Mouse (Mus musculus) sigmoid colon, adult 10 weeks (tissue): ENCODE measurements around the gene Sdsl. TPM values are rescaled to one million over a fixed set of nuclear protein-coding genes. Genes with fewer than 3 reads are reported as not detected.

Source experiments
- polyA plus RNA-seq: library from polyadenylated mRNA; stranded (reverse); fragments of 350-450 nt; fragmentation: Illumina TruSeq; extraction: RNeasy Lipid Tissue Mini Kit (QIAGEN cat#74804); gene quantifications from one replicate; pipeline ENCODE4 v1.2.3, GENCODE M21; 2014; ENCODE audit warnings: low read depth, low replicate concordance

Gene Sdsl
- polyA plus RNA-seq, result not detected

GRCm38 (mm10) chr5:120472770-120473169 lies at the start of gene Sdsl:
TSS of gene Sdsl (minus strand) at chr5:120472810.

GRCm38 (mm10) chr5:120510982-120511642 lies 38.5 kb upstream of the Sdsl start, which contains the start of gene Slc8b1:
TSS of gene Slc8b1 (plus strand) at chr5:120511168.

GRCm38 (mm10) chr5:120503144-120503795 lies 30.7 kb upstream of the Sdsl start, which contains the start of gene Plbd2:
TSS of gene Plbd2 (minus strand) at chr5:120503625.

GRCm38 (mm10) chr5:120476296-120476695 lies 3.7 kb upstream of the Sdsl start, which contains the start of gene Sds:
TSS of gene Sds (plus strand) at chr5:120476526.

GRCm38 (mm10) chr5:120431649-120432485 lies 40.7 kb downstream of the Sdsl start, which contains the start of gene Lhx5:
TSS of gene Lhx5 (plus strand) at chr5:120431699.

Other genes starting within 250 kb of the Sdsl start
- gene Lhx5, start 41.1 kb downstream of the Sdsl start, polyA plus RNA-seq, result not detected
- not detected for gene Sds, start 3.7 kb upstream of the Sdsl start, polyA plus RNA-seq
- gene Plbd2, start 30.8 kb upstream of the Sdsl start, polyA plus RNA-seq, result 0.60 TPM
- gene Slc8b1, start 38.4 kb upstream of the Sdsl start, polyA plus RNA-seq, result 4.9 TPM
- gene Tpcn1, start 115.9 kb upstream of the Sdsl start, polyA plus RNA-seq, result 12.1 TPM
- 0.25 TPM for gene Iqcd, start 116.2 kb upstream of the Sdsl start, polyA plus RNA-seq
- not detected for gene Rita1, start 139.8 kb upstream of the Sdsl start, polyA plus RNA-seq
- gene Ddx54, start 139.9 kb upstream of the Sdsl start, polyA plus RNA-seq, result 0.73 TPM
- not detected for gene Cfap73, start 161.4 kb upstream of the Sdsl start, polyA plus RNA-seq
- gene Rasal1, start 176.0 kb upstream of the Sdsl start, polyA plus RNA-seq, result not detected
- gene Dtx1, start 239.1 kb upstream of the Sdsl start, polyA plus RNA-seq, result not detected